Mouse (Mus musculus) forebrain, embryonic 14.5 days (tissue): Measurements from ENCODE around the gene Arpp19. TPM values are rescaled to one million over a fixed set of nuclear protein-coding genes. Genes with fewer than 3 reads are reported as not detected.

Experiments
- ATAC-seq: fragments of 200-750 bp; cut with Nextera tagmentation; 2 replicates; pipeline ENCODE4 v1.8.0; 2017; ENCODE audit warnings: mild to moderate bottlenecking, moderate library complexity
- DNase-seq: peaks from one replicate; pipeline ENCODE4 v3.0.0-alpha.2; 2015; ENCODE audit warnings: low spot score
- H3K27ac ChIP-seq: fragments of 300-500 bp; sonication (generic); 2 replicates; pipeline ENCODE4 v1.5.1; 2014; ENCODE audit warnings: low read depth, mild to moderate bottlenecking, control low read depth, low read length, moderate library complexity
- H3K27me3 ChIP-seq: fragments of 300-500 bp; sonication (generic); replicated peaks from 2 replicates; pipeline ENCODE4 v1.6.1; 2014; ENCODE audit warnings: low read length, control low read depth, mixed read lengths; ENCODE audit not compliant: control insufficient read depth, insufficient read depth
- H3K36me3 ChIP-seq: fragments of 300-500 bp; sonication (generic); 2 replicates; pipeline ENCODE4 v1.6.1; 2014; ENCODE audit warnings: low read length, control low read depth; ENCODE audit not compliant: control insufficient read depth, insufficient read depth
- H3K4me1 ChIP-seq: fragments of 300-500 bp; sonication (generic); 2 replicates; pipeline ENCODE4 v1.6.1; 2014; ENCODE audit warnings: antibody characterized with exemption, low read length, control low read depth; ENCODE audit not compliant: control insufficient read depth, insufficient read depth
- H3K4me2 ChIP-seq: fragments of 300-500 bp; sonication (generic); 2 replicates; pipeline ENCODE4 v1.6.1; 2014; ENCODE audit warnings: mild to moderate bottlenecking, control low read depth, low read length
- H3K4me3 ChIP-seq: fragments of 300-500 bp; sonication (generic); 2 replicates; pipeline ENCODE4 v1.5.1; 2014; ENCODE audit warnings: low read depth, low read length, control low read depth
- H3K9ac ChIP-seq: fragments of 300-500 bp; sonication (generic); 2 replicates; pipeline ENCODE4 v1.6.1; 2014; ENCODE audit warnings: mild to moderate bottlenecking, low read length, control low read depth, moderate library complexity
- H3K9me3 ChIP-seq: fragments of 300-500 bp; sonication (generic); replicated peaks from 2 replicates; pipeline ENCODE4 v1.6.1; 2016; ENCODE audit warnings: low read length, control low read depth, mixed read lengths; ENCODE audit not compliant: control insufficient read depth
- WGBS: fragments of 180-500 bp; shearing (Covaris S2); extraction: QIAGEN DNeasy Blood & Tissue Kit; methylation state at CpG from one replicate; pipeline ENCODE4 v1.1.7; 2014; 5-methylcytosine and 5-hydroxymethylcytosine counted together
- polyA plus RNA-seq: library from polyadenylated mRNA; unstranded; fragments of >200 nt; fragmentation: Nextera tagmentation; extraction: Ambion mirVana; gene quantifications from 2 replicates; pipeline ENCODE4 v1.2.1, GENCODE M21; 2014

Gene Arpp19
- polyA plus RNA-seq, 1 experiment from 2014 or later: 258 TPM

DNA sequence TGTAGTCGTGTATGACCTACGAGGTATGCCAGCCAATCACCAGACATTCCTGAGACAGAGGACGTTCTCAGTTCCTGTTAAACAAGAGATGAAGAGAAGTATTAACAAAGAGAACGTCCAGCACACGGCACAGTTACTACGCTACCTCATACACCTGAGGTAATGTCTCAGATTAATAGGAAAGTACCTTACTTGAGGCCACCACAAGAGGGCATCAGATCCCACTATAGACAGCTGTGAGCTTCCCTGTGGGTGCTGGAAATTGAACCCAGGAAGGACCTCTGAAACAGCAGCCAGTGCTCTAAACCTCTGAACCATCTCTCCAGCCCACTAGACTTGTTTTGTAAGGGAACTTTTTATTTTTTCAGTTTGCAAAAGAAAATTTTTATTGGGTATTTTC, 11.7 kb upstream of the Arpp19 start:
- WGBS: 54% methylated on average over 6 of the region's 6 CpGs
- DNase-seq: peak; percentile 21
- Histone ChIP-seq H3K4me1 (no peaks in the 10 kb centered on the region), H3K9ac (no peak overlapping the region), H3K27me3 (no peaks in the 10 kb centered on the region), H3K27ac (no peak overlapping the region), H3K4me2 (no peak overlapping the region), H3K9me3 (no peaks in the 10 kb centered on the region), H3K4me3 (no peak overlapping the region), H3K36me3 (peaks cover 37% of the 10 kb centered on the region)
- ATAC-seq: no peak

DNA sequence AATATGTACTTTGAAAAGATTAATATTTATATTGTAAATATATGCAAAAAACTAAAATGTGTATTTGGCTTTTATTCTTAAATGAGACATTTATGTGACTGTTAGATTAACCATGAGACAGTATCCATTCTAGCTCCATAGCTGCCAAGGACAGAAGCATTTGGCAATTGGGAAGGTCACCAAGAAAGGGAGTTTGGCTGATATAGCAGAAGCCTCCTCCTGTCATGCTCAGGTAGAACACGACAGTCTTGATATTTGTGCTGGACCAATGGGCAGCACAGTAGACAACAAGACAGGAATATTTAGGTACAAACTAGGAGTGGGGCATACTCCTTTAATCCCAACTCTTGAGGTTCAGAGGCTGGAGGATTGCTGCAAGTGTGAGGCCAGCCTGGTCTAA, 5.0 kb upstream of the Arpp19 start:
- Histone ChIP-seq H3K4me1 (no peaks in the 10 kb centered on the region), H3K9ac (no peak overlapping the region), H3K9me3 (no peaks in the 10 kb centered on the region), H3K36me3 (peaks cover 12% of the 10 kb centered on the region), H3K4me3 (no peak overlapping the region), H3K27me3 (no peaks in the 10 kb centered on the region), H3K27ac (no peak overlapping the region), H3K4me2 (no peak overlapping the region)
- 92% methylated on average over 1 of the region's 1 CpGs for WGBS
- DNase-seq (no peak), ATAC-seq (no peak)

DNA sequence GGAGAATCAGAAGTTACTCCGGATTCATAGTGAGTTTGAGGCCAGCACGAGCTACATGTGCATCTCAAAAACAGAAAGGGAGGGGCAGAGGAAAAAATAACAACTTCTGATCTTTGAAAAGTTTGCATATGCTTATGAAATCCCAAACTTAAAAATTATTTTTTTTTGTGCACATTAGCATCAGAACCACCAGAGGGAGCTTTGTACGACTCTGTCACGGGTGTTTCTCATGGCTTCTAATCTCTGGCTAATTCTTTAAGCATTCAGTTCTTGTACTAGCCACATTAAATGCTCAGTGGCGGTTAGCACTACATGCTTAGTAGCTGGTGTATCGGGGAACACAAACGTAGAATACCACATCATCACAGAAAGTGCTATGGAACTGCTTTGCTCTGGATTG, 4.3 kb upstream of the Arpp19 start:
- ATAC-seq (no peak), DNase-seq (peak; percentile 62)
- Histone ChIP-seq H3K4me1 (no peaks in the 10 kb centered on the region), H3K9me3 (no peaks in the 10 kb centered on the region), H3K27me3 (no peaks in the 10 kb centered on the region), H3K36me3 (peaks cover 10% of the 10 kb centered on the region), H3K9ac (no peak overlapping the region), H3K4me3 (no peak overlapping the region), H3K4me2 (no peak overlapping the region), H3K27ac (no peak overlapping the region)
- 51% methylated on average over 7 of the region's 7 CpGs for WGBS

DNA sequence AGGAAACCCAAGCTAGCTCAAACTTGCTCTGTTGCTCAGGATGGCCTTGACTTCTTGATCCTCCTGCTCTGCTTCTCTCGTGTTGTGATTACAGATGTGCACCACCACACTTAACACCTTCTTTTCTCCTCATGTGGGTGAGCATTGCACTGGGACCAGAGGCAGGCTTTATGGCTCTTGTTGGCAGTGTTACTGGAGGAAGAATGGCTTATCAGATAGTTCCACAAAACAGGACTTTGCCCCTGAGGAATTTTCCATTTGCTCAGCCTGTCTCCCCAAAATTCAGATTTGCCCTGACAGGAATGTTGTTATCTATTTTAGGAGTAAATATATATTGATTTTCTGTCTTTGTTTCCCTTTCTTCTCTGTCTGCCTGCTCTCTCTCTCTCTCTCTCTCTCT, 2.7 kb upstream of the Arpp19 start:
- DNase-seq: no peak
- Histone ChIP-seq H3K4me3 (no peak overlapping the region), H3K9ac (no peak overlapping the region), H3K36me3 (peaks cover 10% of the 10 kb centered on the region), H3K27ac (no peak overlapping the region), H3K27me3 (no peaks in the 10 kb centered on the region), H3K4me2 (no peak overlapping the region), H3K4me1 (peaks cover 10% of the 10 kb centered on the region), H3K9me3 (no peaks in the 10 kb centered on the region)
- 68% methylated on average over 1 of the region's 1 CpGs for WGBS
- ATAC-seq: no peak

DNA sequence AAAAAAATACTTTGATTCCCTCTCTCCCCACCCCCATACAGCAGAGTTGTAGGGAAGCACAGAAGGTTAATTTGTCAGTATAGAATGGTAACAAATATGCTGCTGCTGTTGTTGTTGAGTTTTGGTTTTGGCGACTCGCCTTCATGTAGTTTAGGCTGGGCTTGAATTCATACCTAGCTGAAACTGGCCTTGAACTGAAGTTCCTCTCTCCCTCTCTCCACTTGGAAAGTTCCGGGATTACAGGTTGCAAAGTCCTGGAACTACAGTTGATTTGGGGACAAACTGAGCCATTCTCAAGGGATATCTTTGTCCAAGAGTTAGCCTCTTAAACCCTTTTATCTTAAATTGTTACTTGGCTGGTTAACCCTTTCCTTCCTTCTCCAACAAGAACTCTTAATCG, 1.5 kb upstream of the Arpp19 start:
- no peak overlapping the region for H3K4me2 ChIP-seq
- 77% methylated on average over 4 of the region's 4 CpGs for whole genome bisulfite sequencing
- DNase-seq (no peak), ATAC-seq (no peak)
- no peak overlapping the region for H3K27ac ChIP-seq
- no peak overlapping the region for H3K4me3 ChIP-seq
- no peaks in the 10 kb centered on the region for H3K27me3 ChIP-seq
- peaks cover 10% of the 10 kb centered on the region for H3K4me1 ChIP-seq
- no peaks in the 10 kb centered on the region for H3K9me3 ChIP-seq
- peaks cover 10% of the 10 kb centered on the region for H3K36me3 ChIP-seq
- H3K9ac ChIP-seq: no peak overlapping the region

DNA sequence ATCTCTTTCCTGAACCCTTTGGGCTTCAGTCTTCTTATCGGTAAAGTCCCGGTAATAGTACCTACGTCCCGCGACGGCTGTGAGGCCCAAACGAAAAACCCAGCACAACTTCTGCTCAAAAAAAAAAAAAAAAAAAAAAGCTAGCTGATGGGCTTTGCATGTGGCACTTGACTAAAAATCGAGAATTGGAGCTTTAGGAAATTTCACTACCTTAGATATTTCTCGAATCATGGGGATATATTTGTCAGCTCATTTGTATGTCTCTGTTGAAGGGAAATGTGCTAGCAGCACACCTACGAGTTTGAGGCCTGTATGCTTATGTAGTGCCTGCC, 909 bp downstream of the Arpp19 start:
- Histone ChIP-seq H3K36me3 (peaks cover 5% of the 10 kb centered on the region; the same call in 1 of the 2 replicates), H3K4me2 (peak overlapping the region; percentile 70), H3K9me3 (no peaks in the 10 kb centered on the region), H3K27me3 (no peaks in the 10 kb centered on the region), H3K4me1 (peaks cover 10% of the 10 kb centered on the region), H3K9ac (peak overlapping the region; percentile 93), H3K27ac (no peak overlapping the region), H3K4me3 (peak overlapping the region; percentile 93)
- DNase-seq (no peak), ATAC-seq (no peak)
- WGBS: 1% methylated on average over 10 of the region's 10 CpGs

DNA sequence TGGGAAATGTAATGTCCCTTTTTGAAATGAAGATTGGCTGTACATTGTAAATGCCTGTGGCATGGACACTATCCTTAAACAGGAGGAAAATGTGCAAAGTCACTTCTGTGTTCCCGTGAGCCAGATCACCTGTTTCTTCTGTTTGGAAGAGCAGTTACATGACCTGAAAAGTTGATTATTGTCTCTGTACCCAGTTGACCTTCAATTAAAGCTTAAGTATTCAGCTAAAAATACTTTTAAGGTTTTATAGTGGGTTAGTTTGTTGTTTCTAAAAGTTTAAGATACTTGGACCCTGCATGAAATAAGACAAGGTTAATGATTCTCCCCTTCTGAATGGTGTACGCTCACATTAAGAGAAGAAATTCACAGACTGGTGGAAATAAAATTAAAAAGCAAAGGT, 3.2 kb downstream of the Arpp19 start:
- whole genome bisulfite sequencing: 90% methylated on average over 2 of the region's 2 CpGs

DNA sequence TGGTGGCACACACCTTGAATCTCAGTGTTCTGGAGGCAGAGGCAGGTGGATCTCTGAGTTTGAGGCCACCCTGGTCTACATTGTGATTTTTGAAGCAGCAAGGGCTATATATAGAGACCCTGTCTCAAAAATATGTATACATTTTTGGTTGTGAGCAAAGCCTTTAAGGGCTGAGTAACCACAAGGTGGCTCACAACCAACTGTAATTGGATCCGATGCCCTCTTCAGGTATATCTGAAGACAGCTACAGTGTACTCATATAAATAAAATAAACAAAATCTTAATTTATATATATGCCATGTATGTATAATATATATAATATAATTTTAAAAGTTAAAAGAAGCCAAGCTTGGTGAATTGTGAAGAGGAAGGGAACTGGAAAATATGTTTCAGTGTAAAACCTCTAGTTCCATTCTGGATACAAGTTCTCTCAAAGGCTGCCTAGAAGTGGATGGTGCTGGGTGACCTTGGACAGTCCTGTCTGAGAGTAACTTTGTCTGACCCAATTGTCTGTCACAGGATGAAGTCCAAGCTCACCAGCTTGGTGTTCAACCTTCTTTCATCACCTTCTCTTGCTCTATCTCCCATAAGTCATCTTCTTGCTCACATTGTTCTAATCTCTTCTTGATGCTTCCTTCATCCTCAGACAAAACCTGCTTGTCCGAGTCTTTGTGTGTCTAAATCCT, 4.6 kb downstream of the Arpp19 start:
- ATAC-seq (no peak), DNase-seq (no peak)
- Histone ChIP-seq H3K36me3 (peaks cover 25% of the 10 kb centered on the region), H3K27ac (no peak overlapping the region), H3K27me3 (no peaks in the 10 kb centered on the region), H3K4me3 (no peak overlapping the region), H3K9ac (no peak overlapping the region), H3K9me3 (no peaks in the 10 kb centered on the region), H3K4me2 (no peak overlapping the region), H3K4me1 (peaks cover 10% of the 10 kb centered on the region)
- 79% methylated on average over 2 of the region's 2 CpGs for WGBS

More for the DNA sequence above, 3.2 kb downstream of the Arpp19 start:
- H3K9me3 ChIP-seq: no peaks in the 10 kb centered on the region
- H3K36me3 ChIP-seq: peaks cover 13% of the 10 kb centered on the region; the same call in 1 of the 2 replicates
- no peak overlapping the region for H3K4me3 ChIP-seq
- no peak overlapping the region for H3K4me2 ChIP-seq
- peaks cover 10% of the 10 kb centered on the region for H3K4me1 ChIP-seq
- ATAC-seq: no peak
- no peak for DNase-seq
- H3K9ac ChIP-seq: no peak overlapping the region
- H3K27me3 ChIP-seq: no peaks in the 10 kb centered on the region
- no peak overlapping the region for H3K27ac ChIP-seq

DNA sequence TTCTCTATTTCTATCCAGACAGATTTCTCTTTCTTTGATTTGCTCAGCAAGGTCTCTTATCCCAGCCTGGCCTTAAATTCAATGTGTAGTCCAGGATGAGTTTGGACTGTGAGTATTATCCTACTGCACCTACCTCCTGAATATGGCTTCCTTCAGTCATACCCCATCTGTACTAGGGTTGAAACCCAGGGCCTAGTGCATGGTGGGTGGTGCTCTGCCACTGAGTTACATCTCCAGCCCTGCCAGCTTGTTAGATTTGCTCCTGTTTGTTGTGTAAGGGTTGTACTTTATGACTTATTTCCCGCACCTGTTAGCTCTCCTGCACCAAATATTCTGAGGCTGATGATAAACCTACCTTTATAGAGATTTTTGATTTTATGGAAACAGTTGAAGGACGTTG, 5.8 kb downstream of the Arpp19 start:
- H3K9me3 ChIP-seq: no peaks in the 10 kb centered on the region
- no peaks in the 10 kb centered on the region for H3K27me3 ChIP-seq
- peaks cover 10% of the 10 kb centered on the region for H3K4me1 ChIP-seq
- H3K36me3 ChIP-seq: peaks cover 25% of the 10 kb centered on the region
- DNase-seq (no peak), ATAC-seq (no peak)
- H3K27ac ChIP-seq: no peak overlapping the region
- no peak overlapping the region for H3K9ac ChIP-seq
- H3K4me2 ChIP-seq: no peak overlapping the region
- 89% methylated on average over 2 of the region's 2 CpGs for WGBS
- no peak overlapping the region for H3K4me3 ChIP-seq
